Mouse (Mus musculus): ENCODE results near the gene Xpot. TPM values are rescaled to one million over a fixed set of nuclear protein-coding genes. Genes with fewer than 3 reads are reported as not detected.

The Xpot gene
- polyA plus RNA-seq, 1 experiment from 2014 or later: 49.5 TPM

DNA sequence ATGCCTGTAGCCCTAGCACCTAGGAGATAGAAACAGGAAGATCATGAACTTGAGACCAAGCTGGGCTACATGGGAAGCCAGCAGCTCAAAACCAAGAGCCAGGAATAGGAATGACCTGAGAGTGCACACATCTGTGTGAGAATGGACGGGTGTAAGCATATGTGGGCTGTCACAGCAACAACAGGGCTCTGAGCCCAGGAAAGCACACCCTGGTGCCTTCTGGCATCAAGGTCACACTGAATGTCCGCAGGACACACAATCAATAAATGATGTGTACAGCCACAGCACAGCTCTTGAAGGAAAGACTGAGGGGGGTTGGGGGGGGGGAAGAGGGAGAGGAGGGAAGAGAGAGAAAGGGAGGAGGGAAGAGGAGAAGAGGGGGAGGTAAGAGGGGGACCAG is 67.9 kb downstream of the Xpot start:
- Histone ChIP-seq H3K4me2 (replicated peaks; ENCODE audit: low read depth, low read length) (no peak overlapping the region), H3K36me3 (ENCODE audit: control insufficient read depth, insufficient read depth, low read length) (peaks cover 3% of the 10 kb centered on the region), H3K9ac (ENCODE audit: low read depth, low read length) (no peak overlapping the region), H3K27me3 (ENCODE audit: control insufficient read depth, insufficient read depth, low read length) (no peaks in the 10 kb centered on the region), H3K9me3 (ENCODE audit: control insufficient read depth, low read length) (no peaks in the 10 kb centered on the region), H3K27ac (ENCODE audit: low read depth, low read length) (no peak overlapping the region), H3K4me3 (ENCODE audit: low read depth, low read length) (no peak overlapping the region), H3K4me1 (replicated peaks; ENCODE audit: control insufficient read depth, insufficient read depth, low read length) (no peaks in the 10 kb centered on the region)
- DNase-seq (ENCODE audit: low spot score) (no peak), ATAC-seq (ENCODE audit: low FRiP score) (no peak)
- WGBS: 78% methylated on average over 2 of the region's 2 CpGs

DNA sequence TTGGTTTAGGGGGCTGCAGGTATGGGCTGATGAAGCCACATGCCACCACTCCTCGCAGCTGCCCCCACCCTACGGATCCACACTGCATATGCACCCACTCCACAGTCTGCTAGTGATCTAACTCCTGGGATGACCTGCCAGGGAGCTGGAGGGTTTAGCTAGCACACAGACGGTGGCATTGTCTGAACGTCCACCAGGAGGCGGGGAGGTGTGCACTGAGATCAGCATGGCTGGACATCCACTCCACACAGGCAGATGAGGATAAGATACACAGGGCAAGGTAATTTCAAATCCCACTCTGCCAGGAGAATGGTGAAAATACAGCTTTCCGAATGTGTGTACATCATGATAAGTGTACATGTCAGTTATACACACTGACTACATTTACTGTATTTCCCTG is 69.9 kb downstream of the Xpot start:
- Histone ChIP-seq H3K4me1 (replicated peaks; ENCODE audit: control insufficient read depth, insufficient read depth, low read length) (no peaks in the 10 kb centered on the region), H3K27me3 (ENCODE audit: control insufficient read depth, insufficient read depth, low read length) (no peaks in the 10 kb centered on the region), H3K36me3 (ENCODE audit: control insufficient read depth, insufficient read depth, low read length) (peaks cover 8% of the 10 kb centered on the region), H3K9me3 (ENCODE audit: control insufficient read depth, low read length) (no peaks in the 10 kb centered on the region), H3K9ac (ENCODE audit: low read depth, low read length) (no peak overlapping the region), H3K27ac (ENCODE audit: low read depth, low read length) (no peak overlapping the region), H3K4me3 (ENCODE audit: low read depth, low read length) (no peak overlapping the region), H3K4me2 (replicated peaks; ENCODE audit: low read depth, low read length) (no peak overlapping the region)
- DNase-seq (ENCODE audit: low spot score) (no peak), ATAC-seq (ENCODE audit: low FRiP score) (no peak)
- WGBS: 81% methylated on average over 6 of the region's 6 CpGs

DNA sequence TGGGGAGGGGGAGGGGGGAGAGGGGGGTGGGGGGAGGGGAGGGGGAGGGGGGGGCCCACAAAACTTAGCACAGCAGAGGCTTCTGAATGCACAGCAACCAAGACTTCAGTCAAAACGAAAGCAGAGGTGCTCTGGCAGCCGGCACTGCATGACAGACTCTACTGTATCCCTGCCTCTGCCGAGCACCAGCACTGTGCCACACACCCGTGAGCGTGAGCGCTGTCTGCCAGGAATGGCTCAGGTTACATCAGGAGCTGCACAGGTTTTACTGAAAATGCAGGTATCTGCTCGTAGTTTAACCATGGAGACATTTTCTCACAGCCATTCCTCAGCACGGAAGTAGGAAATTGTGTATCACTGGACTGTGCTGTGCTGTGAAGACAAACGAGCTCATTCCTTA is 75.8 kb downstream of the Xpot start:
- no peak overlapping the region for H3K9ac ChIP-seq (ENCODE audit: low read depth, low read length)
- H3K4me3 ChIP-seq (ENCODE audit: low read depth, low read length): no peak overlapping the region
- 91% methylated on average over 9 of the region's 9 CpGs for WGBS
- 0 out of 2 replicates have a peak, but pooled peaks cover 4% of the 10 kb centered on the region for H3K36me3 ChIP-seq (ENCODE audit: control insufficient read depth, insufficient read depth, low read length)
- no peaks in the 10 kb centered on the region for H3K27me3 ChIP-seq (ENCODE audit: control insufficient read depth, insufficient read depth, low read length)
- H3K4me2 ChIP-seq (replicated peaks; ENCODE audit: low read depth, low read length): no peak overlapping the region
- no peaks in the 10 kb centered on the region for H3K9me3 ChIP-seq (ENCODE audit: control insufficient read depth, low read length)
- no peak overlapping the region for H3K27ac ChIP-seq (ENCODE audit: low read depth, low read length)
- no peaks in the 10 kb centered on the region for H3K4me1 ChIP-seq (replicated peaks; ENCODE audit: control insufficient read depth, insufficient read depth, low read length)
- DNase-seq (ENCODE audit: low spot score): no peak
- ATAC-seq (ENCODE audit: low FRiP score): no peak

DNA sequence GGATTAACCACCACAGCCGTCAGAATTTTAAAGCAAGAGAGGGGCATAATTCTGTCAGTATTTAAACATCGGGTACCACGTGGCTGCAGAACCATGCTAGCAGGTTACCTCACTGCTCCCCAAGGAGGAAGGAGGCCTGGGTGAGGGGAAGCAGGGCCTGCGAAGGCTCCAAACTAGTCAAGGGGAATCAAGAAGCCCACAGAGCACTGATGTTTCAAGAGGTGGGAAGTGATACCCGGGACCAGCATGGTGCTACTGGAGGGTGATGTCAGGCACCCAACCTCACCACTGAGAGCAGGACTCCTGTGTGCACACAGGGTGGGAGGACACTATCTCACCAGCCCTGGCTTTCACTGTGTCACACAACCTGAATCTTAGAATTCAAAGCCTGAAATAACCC is 76.5 kb downstream of the Xpot start:
- 85% methylated on average over 5 of the region's 5 CpGs for WGBS
- Histone ChIP-seq H3K4me1 (replicated peaks; ENCODE audit: control insufficient read depth, insufficient read depth, low read length) (no peaks in the 10 kb centered on the region), H3K27me3 (ENCODE audit: control insufficient read depth, insufficient read depth, low read length) (no peaks in the 10 kb centered on the region), H3K27ac (ENCODE audit: low read depth, low read length) (no peak overlapping the region), H3K4me2 (replicated peaks; ENCODE audit: low read depth, low read length) (no peak overlapping the region), H3K4me3 (ENCODE audit: low read depth, low read length) (no peak overlapping the region), H3K9me3 (ENCODE audit: control insufficient read depth, low read length) (no peaks in the 10 kb centered on the region), H3K36me3 (ENCODE audit: control insufficient read depth, insufficient read depth, low read length) (0 out of 2 replicates have a peak, but pooled peaks cover 4% of the 10 kb centered on the region), H3K9ac (ENCODE audit: low read depth, low read length) (no peak overlapping the region)
- DNase-seq (ENCODE audit: low spot score) (no peak), ATAC-seq (ENCODE audit: low FRiP score) (no peak)

DNA sequence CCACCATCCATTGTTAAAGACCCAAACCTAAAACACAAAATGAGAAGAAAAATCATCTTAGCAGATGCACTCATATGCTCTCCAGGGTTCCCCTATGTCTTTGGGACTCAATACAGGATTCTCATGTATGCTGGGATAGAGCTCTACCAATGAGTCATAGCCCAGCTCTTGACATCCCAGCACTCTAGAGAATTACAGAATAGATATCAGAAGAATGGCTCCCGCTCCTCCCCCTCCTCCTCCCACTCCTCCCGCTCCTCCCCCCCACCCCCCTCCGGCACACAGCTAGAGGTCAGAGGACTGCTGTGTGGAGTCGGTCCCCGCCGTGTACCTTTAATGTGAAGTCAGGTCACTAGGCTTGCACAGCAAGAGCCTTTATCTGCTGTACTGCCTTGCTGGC is 79.0 kb downstream of the Xpot start:
- Histone ChIP-seq H3K4me1 (replicated peaks; ENCODE audit: control insufficient read depth, insufficient read depth, low read length) (no peaks in the 10 kb centered on the region), H3K27me3 (ENCODE audit: control insufficient read depth, insufficient read depth, low read length) (no peaks in the 10 kb centered on the region), H3K9me3 (ENCODE audit: control insufficient read depth, low read length) (no peaks in the 10 kb centered on the region), H3K36me3 (ENCODE audit: control insufficient read depth, insufficient read depth, low read length) (0 out of 2 replicates have a peak, but pooled peaks cover 4% of the 10 kb centered on the region), H3K4me2 (replicated peaks; ENCODE audit: low read depth, low read length) (no peak overlapping the region), H3K9ac (ENCODE audit: low read depth, low read length) (no peak overlapping the region), H3K4me3 (ENCODE audit: low read depth, low read length) (no peak overlapping the region), H3K27ac (ENCODE audit: low read depth, low read length) (no peak overlapping the region)
- ATAC-seq (ENCODE audit: low FRiP score) (no peak), DNase-seq (ENCODE audit: low spot score) (no peak)
- WGBS: 66% methylated on average over 5 of the region's 6 CpGs

DNA sequence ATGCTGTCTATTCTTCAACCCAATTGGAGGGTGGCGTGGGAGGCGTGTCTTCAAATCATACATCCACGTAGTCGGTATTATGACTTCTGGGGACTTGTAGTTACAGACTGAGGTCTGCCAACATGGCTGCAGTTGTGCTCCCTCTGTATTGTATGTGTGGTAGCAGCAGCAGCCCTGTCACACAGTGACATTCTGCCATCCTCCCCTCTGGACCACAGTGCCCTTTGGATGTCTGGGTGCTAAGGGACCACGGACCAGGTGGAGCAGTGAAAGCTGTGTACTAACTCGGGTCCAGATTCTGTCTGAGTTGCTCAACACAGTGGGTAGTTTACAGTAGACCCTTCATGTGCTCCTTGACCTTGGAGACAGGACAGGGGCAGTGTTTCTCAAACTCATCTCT is 82.6 kb downstream of the Xpot start:
- no peak overlapping the region for H3K4me3 ChIP-seq (ENCODE audit: low read depth, low read length)
- no peak for DNase-seq (ENCODE audit: low spot score)
- 93% methylated on average over 6 of the region's 6 CpGs for WGBS
- no peak overlapping the region for H3K4me2 ChIP-seq (replicated peaks; ENCODE audit: low read depth, low read length)
- no peak overlapping the region for H3K9ac ChIP-seq (ENCODE audit: low read depth, low read length)
- no peaks in the 10 kb centered on the region for H3K4me1 ChIP-seq (replicated peaks; ENCODE audit: control insufficient read depth, insufficient read depth, low read length)
- H3K27me3 ChIP-seq (ENCODE audit: control insufficient read depth, insufficient read depth, low read length): no peaks in the 10 kb centered on the region
- no peaks in the 10 kb centered on the region for H3K9me3 ChIP-seq (ENCODE audit: control insufficient read depth, low read length)
- no peak overlapping the region for H3K27ac ChIP-seq (ENCODE audit: low read depth, low read length)
- no peaks in the 10 kb centered on the region for H3K36me3 ChIP-seq (ENCODE audit: control insufficient read depth, insufficient read depth, low read length)
- ATAC-seq (ENCODE audit: low FRiP score): no peak

DNA sequence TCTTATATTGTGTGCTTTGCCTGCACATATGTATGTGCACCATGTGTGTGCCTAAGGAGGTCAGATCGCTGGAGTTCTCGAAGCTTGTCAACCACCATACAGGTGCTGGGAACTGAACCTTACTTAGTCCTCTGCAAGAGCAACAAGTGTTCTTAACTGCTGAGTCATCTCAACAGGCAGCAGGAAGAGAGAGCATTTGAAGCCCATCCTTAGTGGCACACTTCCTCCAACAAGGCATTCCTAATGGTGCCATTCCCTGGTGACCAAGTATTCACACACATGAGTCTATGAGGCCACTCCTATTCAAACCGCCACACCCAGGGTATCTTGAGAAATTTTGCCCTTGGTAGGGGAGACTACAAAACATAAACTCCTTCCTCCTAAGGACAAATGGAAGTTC is 84.0 kb downstream of the Xpot start:
- Histone ChIP-seq H3K4me1 (replicated peaks; ENCODE audit: control insufficient read depth, insufficient read depth, low read length) (no peaks in the 10 kb centered on the region), H3K9ac (ENCODE audit: low read depth, low read length) (no peak overlapping the region)
- 93% methylated on average over 3 of the region's 3 CpGs for WGBS

More for the DNA sequence above, 84.0 kb downstream of the Xpot start:
- no peak overlapping the region for H3K27ac ChIP-seq (ENCODE audit: low read depth, low read length)
- no peaks in the 10 kb centered on the region for H3K27me3 ChIP-seq (ENCODE audit: control insufficient read depth, insufficient read depth, low read length)
- H3K4me2 ChIP-seq (replicated peaks; ENCODE audit: low read depth, low read length): no peak overlapping the region
- no peaks in the 10 kb centered on the region for H3K36me3 ChIP-seq (ENCODE audit: control insufficient read depth, insufficient read depth, low read length)
- ATAC-seq (ENCODE audit: low FRiP score): no peak
- no peaks in the 10 kb centered on the region for H3K9me3 ChIP-seq (ENCODE audit: control insufficient read depth, low read length)
- no peak for DNase-seq (ENCODE audit: low spot score)
- H3K4me3 ChIP-seq (ENCODE audit: low read depth, low read length): no peak overlapping the region

Other genes with a start within 250 kb of the Xpot start
- 7.0 and 8.1 TPM in 2 replicates for gene Rassf3, start 150.0 kb downstream of the Xpot start, polyA plus RNA-seq (2014; fragmentation: Nextera tagmentation; extraction: Ambion mirVana)
- 36.4 and 38.3 TPM in 2 replicates for gene Tbk1, start 39.5 kb downstream of the Xpot start, polyA plus RNA-seq (2014; fragmentation: Nextera tagmentation; extraction: Ambion mirVana)
- 0.22 and 0.31 TPM in 2 replicates for gene D930020B18Rik, start 15.3 kb upstream of the Xpot start, polyA plus RNA-seq (2014; fragmentation: Nextera tagmentation; extraction: Ambion mirVana)
- gene BC048403, start 113.6 kb upstream of the Xpot start, polyA plus RNA-seq (2014; fragmentation: Nextera tagmentation; extraction: Ambion mirVana): 2.9 and 3.6 TPM in 2 replicates